Mouse (Mus musculus) testis, adult 2 months (tissue): ENCODE results near the gene Tspan9.

Experiments used
- CTCF ChIP-seq: fragments of 200-500 bp; IDR thresholded peaks from 2 replicates; pipeline ENCODE4 v1.5.1; 2012; ENCODE audit warnings: low read depth, mild to moderate bottlenecking, inconsistent platforms, low read length, moderate library complexity; ENCODE audit not compliant: control insufficient read depth, insufficient read depth, insufficient replicate concordance
- POLR2A ChIP-seq: fragments of 200-500 bp; IDR thresholded peaks from 2 replicates; pipeline ENCODE4 v1.6.1; 2012; ENCODE audit warnings: low read depth, mild to moderate bottlenecking, inconsistent platforms, low read length, moderate library complexity; ENCODE audit not compliant: control insufficient read depth

- TF ChIP-seq CTCF, result no peak
- TF ChIP-seq POLR2A, result no peak
Observed at GRCm38 (mm10) chr6:127981176-127981575, 162.2 kb downstream of the Tspan9 start.
